Mouse (Mus musculus) intestine, postnatal 0 days (tissue): ENCODE results near the gene Tbck. TPM values are rescaled to one million over a fixed set of nuclear protein-coding genes. Genes with fewer than 3 reads are reported as not detected.

ENCODE experiments used
- ATAC-seq: fragments of 200-750 bp; cut with Nextera tagmentation; 2 replicates; pipeline ENCODE4 v1.8.0; 2017; ENCODE audit warnings: mild to moderate bottlenecking, moderate TSS enrichment, moderate library complexity
- H3K27ac ChIP-seq: fragments of 300-500 bp; sonication (generic); 2 replicates; pipeline ENCODE4 v1.5.1; 2014; ENCODE audit warnings: mild to moderate bottlenecking, low read depth, low read length, moderate library complexity
- H3K27me3 ChIP-seq: fragments of 300-500 bp; sonication (generic); replicated peaks from 2 replicates; pipeline ENCODE4 v1.6.1; 2014; ENCODE audit warnings: low read length, mixed read lengths; ENCODE audit not compliant: control insufficient read depth, insufficient read depth
- H3K36me3 ChIP-seq: fragments of 300-500 bp; sonication (generic); 2 replicates; pipeline ENCODE4 v1.6.1; 2014; ENCODE audit warnings: mild to moderate bottlenecking, moderate library complexity; ENCODE audit not compliant: control insufficient read depth, insufficient read depth
- H3K4me1 ChIP-seq: fragments of 300-500 bp; sonication (generic); replicated peaks from 2 replicates; pipeline ENCODE4 v1.6.1; 2014; ENCODE audit warnings: antibody characterized with exemption, low read length, mixed read lengths; ENCODE audit not compliant: control insufficient read depth, insufficient read depth
- H3K4me2 ChIP-seq: fragments of 300-500 bp; sonication (generic); replicated peaks from 2 replicates; pipeline ENCODE4 v1.6.1; 2014; ENCODE audit warnings: low read depth, mild to moderate bottlenecking, moderate library complexity
- H3K4me3 ChIP-seq: fragments of 300-500 bp; sonication (generic); 2 replicates; pipeline ENCODE4 v1.5.1; 2014; ENCODE audit warnings: low read depth, low read length
- H3K9ac ChIP-seq: fragments of 300-500 bp; sonication (generic); 2 replicates; pipeline ENCODE4 v1.6.1; 2014; ENCODE audit warnings: mild to moderate bottlenecking, low read depth, low read length
- H3K9me3 ChIP-seq: fragments of 300-500 bp; sonication (generic); 2 replicates; pipeline ENCODE4 v1.6.1; 2016; ENCODE audit warnings: mixed run types; ENCODE audit not compliant: control insufficient read depth
- CTCF ChIP-seq: sonication (generic); IDR thresholded peaks from 2 replicates; pipeline ENCODE4 v1.5.1; 2016; ENCODE audit warnings: low read depth, mild to moderate bottlenecking, control low read depth, antibody characterized with exemption, moderate library complexity
- WGBS: fragments of 180-500 bp; shearing (Covaris S2); extraction: QIAGEN DNeasy Blood & Tissue Kit; methylation state at CpG from one replicate; pipeline ENCODE4 v1.1.7; 2014; 5-methylcytosine and 5-hydroxymethylcytosine counted together
- polyA plus RNA-seq: library from polyadenylated mRNA; unstranded; fragments of >200 nt; fragmentation: Nextera tagmentation; extraction: Ambion mirVana; gene quantifications from 2 replicates; pipeline ENCODE4 v1.2.1, GENCODE M21; 2015

Tbck gene
- polyA plus RNA-seq, 1 experiment from 2014 or later: 7.7 TPM

- Histone ChIP-seq H3K27ac (no peak overlapping the region), H3K36me3 (0 out of 2 replicates have a peak, but pooled peaks cover 5% of the 10 kb centered on the region), H3K4me1 (no peaks in the 10 kb centered on the region; the same call in 1 of the 2 replicates), H3K27me3 (no peaks in the 10 kb centered on the region), H3K9me3 (no peaks in the 10 kb centered on the region), H3K4me3 (no peak overlapping the region), H3K4me2 (no peak overlapping the region), H3K9ac (no peak overlapping the region)
- WGBS: 37% methylated on average over 5 of the region's 5 CpGs
- ATAC-seq: no peak
- no peak for TF ChIP-seq CTCF
Measured at GRCm38 (mm10) chr3:132812356-132812755, 128.4 kb downstream of the Tbck start.

- Histone ChIP-seq H3K36me3 (0 out of 2 replicates have a peak, but pooled peaks cover 5% of the 10 kb centered on the region), H3K4me2 (no peak overlapping the region), H3K4me1 (no peaks in the 10 kb centered on the region; the same call in 1 of the 2 replicates), H3K9ac (no peak overlapping the region), H3K4me3 (no peak overlapping the region), H3K27me3 (no peaks in the 10 kb centered on the region), H3K9me3 (no peaks in the 10 kb centered on the region), H3K27ac (no peak overlapping the region)
- no peak for ATAC-seq
- no peak for TF ChIP-seq CTCF
- 77% methylated on average over 3 of the region's 3 CpGs for WGBS
Measured at GRCm38 (mm10) chr3:132813147-132813546, 129.2 kb downstream of the Tbck start.

- Histone ChIP-seq H3K36me3 (0 out of 2 replicates have a peak, but pooled peaks cover 5% of the 10 kb centered on the region), H3K4me3 (no peak overlapping the region), H3K27me3 (no peaks in the 10 kb centered on the region), H3K27ac (no peak overlapping the region), H3K9me3 (no peaks in the 10 kb centered on the region), H3K4me1 (no peaks in the 10 kb centered on the region; the same call in 1 of the 2 replicates), H3K4me2 (no peak overlapping the region), H3K9ac (no peak overlapping the region)
- 68% methylated on average over 9 of the region's 9 CpGs for WGBS
- no peak for TF ChIP-seq CTCF
- ATAC-seq: no peak
Measured at GRCm38 (mm10) chr3:132813706-132814497, 130.0 kb downstream of the Tbck start.

- ATAC-seq: peak; percentile 95
- H3K4me1 ChIP-seq: no peaks in the 10 kb centered on the region; the same call in 1 of the 2 replicates
- 70% methylated on average over 10 of the region's 10 CpGs for WGBS
Measured at GRCm38 (mm10) chr3:132814791-132815496, 131.0 kb downstream of the Tbck start.

GRCm38 (mm10) chr3:132815497-132816326 lies 131.8 kb downstream of the Tbck start:
- Histone ChIP-seq H3K27me3 (no peaks in the 10 kb centered on the region), H3K36me3 (0 out of 2 replicates have a peak, but pooled peaks cover 5% of the 10 kb centered on the region), H3K4me1 (no peaks in the 10 kb centered on the region; the same call in 1 of the 2 replicates), H3K9ac (no peak overlapping the region), H3K27ac (0 out of 2 replicates have a peak overlapping the region, but pooled peaks have one; percentile 46), H3K4me2 (no peak overlapping the region), H3K9me3 (no peaks in the 10 kb centered on the region), H3K4me3 (no peak overlapping the region)
- no peak for TF ChIP-seq CTCF
- 95% methylated on average over 4 of the region's 4 CpGs for WGBS
- no peak for ATAC-seq

More at GRCm38 (mm10) chr3:132814791-132815496, 131.0 kb downstream of the Tbck start:
- 0 out of 2 replicates have a peak overlapping the region, but pooled peaks have one; percentile 46 for H3K27ac ChIP-seq
- no peaks in the 10 kb centered on the region for H3K9me3 ChIP-seq
- 0 out of 2 replicates have a peak, but pooled peaks cover 5% of the 10 kb centered on the region for H3K36me3 ChIP-seq
- H3K4me3 ChIP-seq: no peak overlapping the region
- TF ChIP-seq CTCF: no peak
- no peak overlapping the region for H3K9ac ChIP-seq
- H3K27me3 ChIP-seq: no peaks in the 10 kb centered on the region
- no peak overlapping the region for H3K4me2 ChIP-seq
